Mouse (Mus musculus): ENCODE measurements around the gene Ociad2. TPM values are rescaled to one million over a fixed set of nuclear protein-coding genes. Genes with fewer than 3 reads are reported as not detected.

The Ociad2 gene
- polyA plus RNA-seq, 1 experiment = 3.1 TPM

GRCm38 (mm10) chr5:73345254-73345653 lies 4.4 kb upstream of the Ociad2 start:
- Histone ChIP-seq H3K36me3 (ENCODE audit: control insufficient read depth, insufficient read depth, low read length) (no peaks in the 10 kb centered on the region), H3K27me3 (ENCODE audit: control insufficient read depth, insufficient read depth, low read length) (no peaks in the 10 kb centered on the region), H3K4me3 (ENCODE audit: control insufficient read depth, insufficient read depth, low read length) (no peak overlapping the region), H3K27ac (ENCODE audit: control insufficient read depth, insufficient read depth, low read length) (no peak overlapping the region), H3K4me1 (replicated peaks; ENCODE audit: control insufficient read depth, insufficient read depth, low read length) (no peaks in the 10 kb centered on the region)
- 94% methylated on average over 4 of the region's 4 CpGs for WGBS
- DNase-seq = no peak
- TF ChIP-seq POLR2A (IDR thresholded peaks at IDR 0.05; ENCODE audit: control insufficient read depth, extremely low read depth, insufficient read depth, low read length, poor library complexity) (no peak), CTCF (IDR thresholded peaks at IDR 0.05; ENCODE audit: borderline replicate concordance, control insufficient read depth, extremely low read depth, insufficient read depth, low read length, poor library complexity) (no peak)

GRCm38 (mm10) chr5:73344310-73344709 lies 3.5 kb upstream of the Ociad2 start:
- no peaks in the 10 kb centered on the region for H3K36me3 ChIP-seq (ENCODE audit: control insufficient read depth, insufficient read depth, low read length)
- no peak overlapping the region for H3K4me3 ChIP-seq (ENCODE audit: control insufficient read depth, insufficient read depth, low read length)
- TF ChIP-seq CTCF (IDR thresholded peaks at IDR 0.05; ENCODE audit: borderline replicate concordance, control insufficient read depth, extremely low read depth, insufficient read depth, low read length, poor library complexity) (no peak), POLR2A (IDR thresholded peaks at IDR 0.05; ENCODE audit: control insufficient read depth, extremely low read depth, insufficient read depth, low read length, poor library complexity) (no peak)
- H3K27me3 ChIP-seq (ENCODE audit: control insufficient read depth, insufficient read depth, low read length) = no peaks in the 10 kb centered on the region
- no peak overlapping the region for H3K27ac ChIP-seq (ENCODE audit: control insufficient read depth, insufficient read depth, low read length)
- WGBS = 68% methylated on average over 10 of the region's 10 CpGs
- DNase-seq = peak; percentile 1
- H3K4me1 ChIP-seq (replicated peaks; ENCODE audit: control insufficient read depth, insufficient read depth, low read length) = no peaks in the 10 kb centered on the region

DNA sequence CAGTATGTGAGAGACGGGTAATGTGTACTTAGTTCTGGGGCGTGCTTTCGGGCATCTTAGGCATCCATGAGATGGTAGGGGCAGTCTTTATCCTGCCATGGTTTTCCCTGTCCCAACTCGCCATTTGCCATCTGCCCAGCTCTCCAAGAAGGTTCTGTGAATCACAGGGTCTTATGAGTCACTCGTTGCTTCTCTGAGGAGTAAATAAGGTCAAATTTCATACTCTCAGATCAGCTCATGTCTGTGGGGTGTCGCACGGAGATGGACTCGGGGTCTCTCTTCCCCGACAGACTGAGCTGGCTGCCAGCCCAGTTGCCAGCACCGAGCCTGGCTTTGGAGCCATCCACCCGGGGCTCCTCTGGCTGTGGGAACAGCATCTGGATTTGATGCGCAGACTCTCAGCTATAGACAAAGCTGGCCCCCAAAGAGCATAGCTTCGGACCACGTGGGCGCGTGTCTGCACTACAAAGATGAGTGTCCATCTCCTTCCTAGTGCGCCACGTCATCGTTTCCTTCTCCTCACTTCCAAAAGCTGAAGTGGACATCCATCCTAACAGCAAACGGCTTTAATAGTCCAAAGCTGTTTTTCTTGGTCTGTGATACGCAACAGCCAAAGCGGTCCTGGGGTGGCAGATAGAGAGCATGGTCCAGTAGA lies 2.0 kb upstream of the Ociad2 start:
- DNase-seq = no peak
- Histone ChIP-seq H3K27me3 (ENCODE audit: control insufficient read depth, insufficient read depth, low read length) (no peaks in the 10 kb centered on the region), H3K4me3 (ENCODE audit: control insufficient read depth, insufficient read depth, low read length) (no peak overlapping the region), H3K36me3 (ENCODE audit: control insufficient read depth, insufficient read depth, low read length) (no peaks in the 10 kb centered on the region), H3K27ac (ENCODE audit: control insufficient read depth, insufficient read depth, low read length) (no peak overlapping the region), H3K4me1 (replicated peaks; ENCODE audit: control insufficient read depth, insufficient read depth, low read length) (peaks cover 6% of the 10 kb centered on the region)
- WGBS = 93% methylated on average over 22 of the region's 22 CpGs
- TF ChIP-seq CTCF (IDR thresholded peaks at IDR 0.05; ENCODE audit: borderline replicate concordance, control insufficient read depth, extremely low read depth, insufficient read depth, low read length, poor library complexity) (no peak), POLR2A (IDR thresholded peaks at IDR 0.05; ENCODE audit: control insufficient read depth, extremely low read depth, insufficient read depth, low read length, poor library complexity) (no peak)

- TF ChIP-seq CTCF (IDR thresholded peaks at IDR 0.05; ENCODE audit: borderline replicate concordance, control insufficient read depth, extremely low read depth, insufficient read depth, low read length, poor library complexity) = no peak
- TF ChIP-seq POLR2A (IDR thresholded peaks at IDR 0.05; ENCODE audit: control insufficient read depth, extremely low read depth, insufficient read depth, low read length, poor library complexity) = no peak
- Histone ChIP-seq H3K4me1 (replicated peaks; ENCODE audit: control insufficient read depth, insufficient read depth, low read length) (peaks cover 7% of the 10 kb centered on the region), H3K27me3 (ENCODE audit: control insufficient read depth, insufficient read depth, low read length) (no peaks in the 10 kb centered on the region), H3K27ac (ENCODE audit: control insufficient read depth, insufficient read depth, low read length) (no peak overlapping the region), H3K36me3 (ENCODE audit: control insufficient read depth, insufficient read depth, low read length) (no peaks in the 10 kb centered on the region), H3K4me3 (ENCODE audit: control insufficient read depth, insufficient read depth, low read length) (no peak overlapping the region)
- DNase-seq = no peak
- 86% methylated on average over 9 of the region's 9 CpGs for WGBS
Observed at GRCm38 (mm10) chr5:73339779-73340722, 777 bp downstream of the Ociad2 start.

GRCm38 (mm10) chr5:73338832-73339163 lies 2.0 kb downstream of the Ociad2 start:
- Histone ChIP-seq H3K4me1 (replicated peaks; ENCODE audit: control insufficient read depth, insufficient read depth, low read length) (peaks cover 7% of the 10 kb centered on the region), H3K36me3 (ENCODE audit: control insufficient read depth, insufficient read depth, low read length) (no peaks in the 10 kb centered on the region), H3K27ac (ENCODE audit: control insufficient read depth, insufficient read depth, low read length) (no peak overlapping the region), H3K27me3 (ENCODE audit: control insufficient read depth, insufficient read depth, low read length) (no peaks in the 10 kb centered on the region), H3K4me3 (ENCODE audit: control insufficient read depth, insufficient read depth, low read length) (peak overlapping the region; percentile 63)
- DNase-seq = no peak
- TF ChIP-seq CTCF (IDR thresholded peaks at IDR 0.05; ENCODE audit: borderline replicate concordance, control insufficient read depth, extremely low read depth, insufficient read depth, low read length, poor library complexity) (no peak), POLR2A (IDR thresholded peaks at IDR 0.05; ENCODE audit: control insufficient read depth, extremely low read depth, insufficient read depth, low read length, poor library complexity) (no peak)
- WGBS = 62% methylated on average over 14 of the region's 14 CpGs

DNA sequence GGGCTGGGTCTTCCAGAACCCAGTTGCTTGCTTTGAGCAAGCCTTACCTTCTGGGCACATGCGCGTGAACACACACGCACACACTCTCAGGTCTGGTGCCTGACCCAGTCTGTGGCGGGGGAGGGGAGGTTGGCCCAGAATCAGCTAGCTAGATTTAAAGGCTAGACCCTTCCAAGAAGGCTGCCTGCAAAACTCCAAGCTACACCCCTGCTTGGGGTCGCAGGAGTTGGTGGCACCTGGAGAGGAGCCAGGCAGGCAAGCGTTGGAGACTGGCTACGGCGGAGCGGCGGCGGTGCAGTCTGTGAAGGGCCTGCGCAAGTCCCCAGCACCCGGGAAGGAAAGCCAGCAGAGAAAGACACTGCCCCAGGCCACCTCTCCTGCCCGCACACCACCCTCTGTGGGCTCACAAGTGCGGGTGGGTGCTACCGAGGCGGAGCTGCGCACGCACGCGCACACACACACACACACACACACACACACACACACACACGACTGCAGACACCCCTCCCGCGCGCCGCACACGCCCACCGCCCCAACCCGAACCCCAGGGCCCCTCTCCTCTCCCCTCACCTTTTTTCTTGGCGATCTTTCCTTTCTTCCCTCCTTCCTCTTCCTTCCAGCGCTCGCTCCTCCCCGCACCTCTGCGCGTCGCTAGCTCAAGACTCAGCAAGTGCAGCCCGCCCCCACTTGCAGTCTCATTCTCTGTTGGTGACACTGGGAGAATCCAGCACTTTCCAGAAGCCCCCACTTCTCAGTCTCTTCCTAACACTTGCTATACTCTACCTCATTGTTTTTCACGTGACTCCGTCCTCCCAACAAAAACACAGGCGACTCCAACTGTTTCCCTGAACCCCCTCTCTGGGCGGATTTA lies 2.6 kb downstream of the Ociad2 start:
- H3K27me3 ChIP-seq (ENCODE audit: control insufficient read depth, insufficient read depth, low read length) = no peaks in the 10 kb centered on the region
- no peak overlapping the region for H3K27ac ChIP-seq (ENCODE audit: control insufficient read depth, insufficient read depth, low read length)
- WGBS = 5% methylated on average over 40 of the region's 41 CpGs
- no peaks in the 10 kb centered on the region for H3K36me3 ChIP-seq (ENCODE audit: control insufficient read depth, insufficient read depth, low read length)
- TF ChIP-seq CTCF (IDR thresholded peaks at IDR 0.05; ENCODE audit: borderline replicate concordance, control insufficient read depth, extremely low read depth, insufficient read depth, low read length, poor library complexity) (no peak), POLR2A (IDR thresholded peaks at IDR 0.05; ENCODE audit: control insufficient read depth, extremely low read depth, insufficient read depth, low read length, poor library complexity) (no peak)
- peak; percentile 11 for DNase-seq
- H3K4me3 ChIP-seq (ENCODE audit: control insufficient read depth, insufficient read depth, low read length) = peak overlapping the region; percentile 63
- H3K4me1 ChIP-seq (replicated peaks; ENCODE audit: control insufficient read depth, insufficient read depth, low read length) = peaks cover 7% of the 10 kb centered on the region
